Mouse (Mus musculus): ENCODE measurements around the gene Gskip.

Gene Gskip

GRCm38 (mm10) chr12:105683933-105684901 lies at the start of gene Gskip:
Gene Gskip, plus strand, starts transcription at chr12:105684829.
- peak; percentile 43 for DNase-seq

GRCm38 (mm10) chr12:105636551-105636950 lies 48.1 kb upstream of the Gskip start:
- no peak for DNase-seq

GRCm38 (mm10) chr12:105637554-105637953 lies 47.1 kb upstream of the Gskip start:
- no peak for DNase-seq

- no peak for DNase-seq
Observed at GRCm38 (mm10) chr12:105642770-105643321, 41.8 kb upstream of the Gskip start.

- no peak for DNase-seq
Observed at GRCm38 (mm10) chr12:105655850-105656249, 28.8 kb upstream of the Gskip start.

- no peak for DNase-seq
Observed at GRCm38 (mm10) chr12:105676274-105676673, 8.4 kb upstream of the Gskip start.

GRCm38 (mm10) chr12:105678211-105678610 lies 6.4 kb upstream of the Gskip start:
- DNase-seq, result no peak

GRCm38 (mm10) chr12:105678762-105679161 lies 5.9 kb upstream of the Gskip start:
- no peak for DNase-seq

- peak; percentile 96 for DNase-seq
Observed at GRCm38 (mm10) chr12:105685001-105685691, 517 bp downstream of the Gskip start, which contains the start of gene Atg2b. Gene Atg2b, minus strand, starts transcription at chr12:105685211.

GRCm38 (mm10) chr12:105686791-105687190 lies 2.2 kb downstream of the Gskip start:
- DNase-seq, result no peak

GRCm38 (mm10) chr12:105687416-105687815 lies 2.8 kb downstream of the Gskip start:
- DNase-seq, result no peak

- no peak for DNase-seq
Observed at GRCm38 (mm10) chr12:105688546-105688945, 3.9 kb downstream of the Gskip start.

GRCm38 (mm10) chr12:105689435-105689834 lies 4.8 kb downstream of the Gskip start:
- DNase-seq, result no peak

- no peak for DNase-seq
Observed at GRCm38 (mm10) chr12:105694021-105694420, 9.4 kb downstream of the Gskip start.

- no peak for DNase-seq
Observed at GRCm38 (mm10) chr12:105695848-105696247, 11.2 kb downstream of the Gskip start.

GRCm38 (mm10) chr12:105697104-105697780 lies 12.6 kb downstream of the Gskip start:
- DNase-seq, result no peak

GRCm38 (mm10) chr12:105700433-105700832 lies 15.8 kb downstream of the Gskip start:
- DNase-seq, result no peak

GRCm38 (mm10) chr12:105705799-105706487 lies 21.3 kb downstream of the Gskip start, which contains the start of gene Ak7:
Gene Ak7, plus strand, starts transcription at chr12:105705976.
- no peak for DNase-seq

- DNase-seq, result peak; percentile 44
Observed at GRCm38 (mm10) chr12:105718616-105719015, 34.0 kb downstream of the Gskip start.

GRCm38 (mm10) chr12:105720196-105720595 lies 35.6 kb downstream of the Gskip start:
- DNase-seq, result no peak

GRCm38 (mm10) chr12:105721452-105722132 lies 37.0 kb downstream of the Gskip start:
- DNase-seq, result no peak

All from cerebellum, adult 11 months (tissue).